Mouse (Mus musculus) limb, embryonic 10.5 days (tissue): ENCODE measurements around the gene Prm2. TPM values are rescaled to one million over a fixed set of nuclear protein-coding genes. Genes with fewer than 3 reads are reported as not detected.
A peak's percentile ranks its signal among the peaks of the same experiment; 100 is the strongest.

Experiments
- DNase-seq: peaks from one replicate; pipeline ENCODE4 v3.0.0-alpha.2; 2017; ENCODE audit warnings: low spot score
- H3K27ac ChIP-seq: fragments of 300-500 bp; sonication (generic); 2 replicates; pipeline ENCODE4 v1.5.1; 2016; ENCODE audit warnings: mild to moderate bottlenecking
- H3K27me3 ChIP-seq: fragments of 300-500 bp; sonication (generic); 2 replicates; pipeline ENCODE4 v1.6.1; 2016; ENCODE audit warnings: low read depth, mild to moderate bottlenecking; ENCODE audit not compliant: poor library complexity, severe bottlenecking
- H3K36me3 ChIP-seq: fragments of 300-500 bp; sonication (generic); 2 replicates; pipeline ENCODE4 v1.6.1; 2016; ENCODE audit warnings: mild to moderate bottlenecking, moderate library complexity
- H3K4me1 ChIP-seq: fragments of 300-500 bp; sonication (generic); 2 replicates; pipeline ENCODE4 v1.6.1; 2016
- H3K4me3 ChIP-seq: fragments of 300-500 bp; sonication (generic); 2 replicates; pipeline ENCODE4 v1.5.1; 2016; ENCODE audit warnings: mild to moderate bottlenecking, moderate library complexity
- H3K9me3 ChIP-seq: fragments of 300-500 bp; sonication (generic); replicated peaks from 2 replicates; pipeline ENCODE4 v1.6.1; 2016; ENCODE audit warnings: mild to moderate bottlenecking
- WGBS: fragments of 180-500 bp; shearing (Covaris S2); methylation state at CpG from one replicate; pipeline ENCODE4 v1.1.7; 2016; 5-methylcytosine and 5-hydroxymethylcytosine counted together
- polyA plus RNA-seq: library from polyadenylated mRNA; unstranded; fragments of >200 nt; fragmentation: Nextera tagmentation; extraction: Ambion mirVana; gene quantifications from 2 replicates; pipeline ENCODE4 v1.2.1, GENCODE M21; 2016

The Prm2 gene
- polyA plus RNA-seq, 1 experiment from 2014 or later, result not detected

DNA sequence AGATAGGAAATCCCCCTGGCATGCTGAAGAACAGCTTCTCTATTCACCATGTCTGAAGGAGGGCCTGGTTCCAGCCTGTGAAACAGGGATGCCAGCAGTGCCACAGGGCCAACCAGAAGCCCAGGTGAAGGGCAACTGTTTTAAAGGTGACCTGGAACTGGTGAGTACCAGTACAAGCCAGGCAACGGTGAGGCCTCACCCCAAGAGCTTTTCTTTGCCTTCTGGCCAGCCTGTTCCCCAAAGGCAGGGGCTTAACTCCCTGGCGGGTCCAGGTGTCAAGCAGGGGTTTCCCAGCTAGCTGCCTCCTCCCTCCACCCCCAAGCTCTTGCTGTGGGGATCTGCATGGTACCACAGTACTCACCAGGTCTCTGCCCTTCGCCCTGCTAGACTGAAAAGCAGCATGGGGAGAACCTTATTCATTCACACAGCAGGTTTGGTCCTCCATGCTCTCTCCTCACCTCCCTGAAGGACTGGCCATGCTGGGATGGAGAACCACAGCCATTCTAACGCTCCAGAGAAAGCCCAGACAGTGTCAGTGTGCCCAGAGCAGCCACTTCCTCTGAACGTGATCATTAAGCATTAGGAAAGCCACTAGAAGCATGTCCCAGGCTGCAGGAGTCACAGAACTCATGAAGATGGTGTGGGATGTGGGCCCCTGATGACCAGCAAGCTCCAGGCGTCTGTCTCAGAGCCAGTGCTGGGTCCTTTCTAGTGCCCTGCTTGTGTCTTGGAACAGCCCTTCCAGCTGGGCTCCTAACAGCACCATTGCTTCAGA, 13.4 kb downstream of the Prm2 start:
- peak overlapping the region; percentile 42 for H3K27ac ChIP-seq
- no peak overlapping the region for H3K4me3 ChIP-seq
- H3K9me3 ChIP-seq, result no peaks in the 10 kb centered on the region
- peaks cover 13% of the 10 kb centered on the region for H3K27me3 ChIP-seq
- DNase-seq, result no peak
- H3K36me3 ChIP-seq, result no peaks in the 10 kb centered on the region
- 46% methylated on average over 6 of the region's 6 CpGs for WGBS
- peaks cover 69% of the 10 kb centered on the region for H3K4me1 ChIP-seq

DNA sequence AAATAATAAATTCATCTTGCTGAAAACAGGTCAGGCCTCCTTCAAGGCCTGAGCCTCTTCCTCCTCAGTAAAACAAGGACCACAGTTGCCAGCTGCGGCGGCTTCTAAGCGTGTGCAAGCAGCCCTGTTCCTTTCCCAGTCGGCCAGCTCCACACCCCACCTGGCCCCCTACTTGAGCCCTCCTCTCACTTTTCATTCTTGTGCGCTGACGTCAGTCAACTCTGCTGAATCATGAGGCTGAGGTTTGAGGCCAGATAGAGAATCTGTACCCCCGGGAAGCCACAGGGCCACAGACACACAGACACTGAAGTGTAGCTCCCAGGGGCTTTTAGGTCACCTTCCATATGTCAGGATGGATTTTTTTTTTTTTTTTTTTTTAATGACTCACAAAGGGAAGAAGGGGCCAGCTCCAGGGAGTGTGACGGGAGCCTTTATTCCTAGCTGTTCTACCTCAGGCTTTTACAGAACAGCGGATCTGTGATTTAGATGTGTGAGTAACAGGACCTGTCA, 14.0 kb downstream of the Prm2 start:
- Histone ChIP-seq H3K9me3 (no peaks in the 10 kb centered on the region), H3K27ac (peak overlapping the region; percentile 42), H3K36me3 (no peaks in the 10 kb centered on the region), H3K4me3 (no peak overlapping the region), H3K4me1 (peaks cover 65% of the 10 kb centered on the region), H3K27me3 (peaks cover 13% of the 10 kb centered on the region)
- WGBS, result 49% methylated on average over 9 of the region's 9 CpGs
- DNase-seq, result no peak

DNA sequence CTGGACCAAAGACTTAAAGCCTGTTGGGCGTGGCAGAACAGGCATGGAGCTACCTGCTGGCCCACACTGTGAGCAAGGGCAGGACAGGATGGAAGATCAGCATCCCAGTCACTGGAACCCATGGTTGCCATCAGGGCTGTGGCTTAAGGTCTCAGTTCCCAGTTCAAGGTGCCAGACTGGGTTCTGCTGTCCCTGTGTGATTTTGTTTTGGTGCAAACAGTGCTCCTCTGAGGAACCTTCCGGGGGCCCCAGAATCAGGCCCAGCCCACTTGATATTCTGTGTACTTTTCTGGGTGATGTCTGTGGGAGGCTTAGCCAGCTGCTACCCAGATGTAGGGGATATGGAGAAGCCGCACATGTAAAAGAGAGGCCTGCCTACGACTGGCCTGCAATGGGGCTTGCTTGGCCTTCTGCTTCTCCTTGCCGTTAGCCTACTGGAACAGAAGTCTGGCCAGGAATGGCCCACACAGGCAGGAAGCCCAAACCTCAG, 15.3 kb downstream of the Prm2 start:
- Histone ChIP-seq H3K9me3 (no peaks in the 10 kb centered on the region), H3K4me1 (peaks cover 53% of the 10 kb centered on the region), H3K4me3 (no peak overlapping the region), H3K27ac (peak overlapping the region; percentile 50), H3K27me3 (peaks cover 13% of the 10 kb centered on the region), H3K36me3 (no peaks in the 10 kb centered on the region)
- DNase-seq, result no peak
- 83% methylated on average over 5 of the region's 5 CpGs for WGBS

DNA sequence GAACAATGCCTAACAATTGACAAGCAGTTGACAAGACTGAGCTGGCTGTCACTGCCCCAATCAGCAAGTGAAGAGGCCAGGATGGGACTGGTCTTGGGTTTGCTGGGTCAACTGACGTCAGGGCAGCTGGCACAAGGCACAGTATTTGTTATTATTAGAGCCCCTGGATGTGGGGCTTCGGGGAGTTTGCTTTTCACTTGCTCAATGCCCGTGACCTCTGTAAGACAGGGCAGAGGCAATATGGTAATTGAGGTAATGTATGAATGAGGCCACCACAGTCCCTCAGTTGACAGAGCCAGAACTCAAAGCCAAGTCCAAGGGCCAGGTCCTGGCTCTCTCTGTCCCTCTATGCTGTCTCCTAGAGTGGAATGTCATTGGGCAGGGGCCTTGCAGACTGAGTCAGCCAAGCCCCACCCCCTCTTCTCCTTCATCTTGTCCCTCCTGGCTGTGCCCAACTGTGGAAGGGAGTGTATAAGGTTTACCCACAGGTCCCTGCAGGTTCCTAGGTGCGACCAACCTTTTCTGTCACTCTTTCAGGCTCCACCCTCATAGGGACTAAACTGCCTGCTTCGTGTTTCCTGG, 18.3 kb downstream of the Prm2 start:
- peaks cover 28% of the 10 kb centered on the region for H3K4me1 ChIP-seq
- H3K27ac ChIP-seq, result no peak overlapping the region
- H3K4me3 ChIP-seq, result no peak overlapping the region
- H3K36me3 ChIP-seq, result no peaks in the 10 kb centered on the region
- DNase-seq, result no peak
- H3K9me3 ChIP-seq, result no peaks in the 10 kb centered on the region
- 79% methylated on average over 5 of the region's 5 CpGs for WGBS
- H3K27me3 ChIP-seq, result no peaks in the 10 kb centered on the region

DNA sequence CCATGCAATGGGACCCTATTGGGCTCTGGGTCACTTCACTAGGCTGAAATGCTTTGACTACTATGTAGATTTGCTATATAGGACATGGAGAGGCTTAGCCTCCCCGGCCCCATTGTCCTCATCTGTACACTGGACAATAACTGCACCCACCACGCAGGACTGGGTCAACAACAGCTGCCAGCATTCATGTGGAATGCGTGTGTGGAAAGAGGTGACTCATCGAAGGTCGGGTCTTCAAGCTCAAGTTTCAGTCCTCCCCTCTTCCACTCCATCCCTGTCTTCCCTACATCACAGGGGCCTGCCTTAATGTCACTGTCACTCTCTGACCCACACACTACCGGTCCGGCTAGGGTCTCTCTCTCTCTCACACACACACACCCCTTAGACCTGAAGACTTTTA, 19.6 kb downstream of the Prm2 start:
- Histone ChIP-seq H3K27me3 (no peaks in the 10 kb centered on the region), H3K4me1 (peaks cover 19% of the 10 kb centered on the region; the same call in 1 of the 2 replicates), H3K27ac (no peak overlapping the region), H3K36me3 (no peaks in the 10 kb centered on the region), H3K9me3 (no peaks in the 10 kb centered on the region), H3K4me3 (no peak overlapping the region)
- WGBS, result 65% methylated on average over 7 of the region's 7 CpGs
- no peak for DNase-seq

DNA sequence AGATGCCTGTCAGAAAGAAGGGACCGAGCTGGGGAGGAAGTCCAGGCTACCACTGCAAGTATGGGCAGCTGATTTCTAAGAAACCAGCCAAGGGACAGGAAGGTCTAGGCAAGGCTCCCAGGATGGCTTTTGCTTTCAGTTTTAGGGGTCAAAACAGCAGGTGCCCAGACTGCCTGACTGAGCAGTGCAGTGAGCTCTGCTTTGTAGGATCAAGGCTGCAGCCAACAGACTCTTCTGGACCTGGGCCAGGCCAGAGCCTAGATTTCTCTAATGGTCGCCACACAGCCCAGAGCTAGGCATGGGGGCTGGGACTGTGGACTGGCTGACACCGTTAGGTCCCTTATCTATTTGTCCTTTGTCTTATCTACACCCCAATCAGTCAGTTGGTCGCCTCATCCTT, 21.2 kb downstream of the Prm2 start:
- Histone ChIP-seq H3K27ac (no peak overlapping the region), H3K4me1 (peaks cover 16% of the 10 kb centered on the region), H3K36me3 (no peaks in the 10 kb centered on the region), H3K27me3 (no peaks in the 10 kb centered on the region), H3K4me3 (no peak overlapping the region), H3K9me3 (no peaks in the 10 kb centered on the region)
- 63% methylated on average over 4 of the region's 4 CpGs for whole genome bisulfite sequencing
- no peak for DNase-seq

DNA sequence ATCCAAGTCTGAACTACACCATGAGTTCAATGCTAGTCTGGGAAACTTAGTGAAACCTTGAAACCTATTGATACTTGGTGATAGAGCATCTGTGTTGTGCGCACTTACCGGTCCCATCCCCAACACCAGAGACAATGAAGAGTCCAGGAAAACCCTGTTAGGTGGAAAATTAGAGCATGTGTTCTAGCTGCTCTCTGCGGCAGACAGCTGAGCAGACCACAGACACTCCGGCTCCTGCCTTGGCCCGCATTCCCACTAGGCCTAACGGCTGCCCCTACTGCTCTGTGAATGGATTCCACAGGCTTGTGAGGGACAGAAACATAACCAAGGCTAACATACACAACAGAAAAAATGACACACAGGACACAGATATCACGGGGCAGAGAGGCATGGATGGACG, 22.4 kb downstream of the Prm2 start:
- no peaks in the 10 kb centered on the region for H3K9me3 ChIP-seq
- 88% methylated on average over 8 of the region's 8 CpGs for WGBS
- peaks cover 28% of the 10 kb centered on the region for H3K4me1 ChIP-seq

DNA sequence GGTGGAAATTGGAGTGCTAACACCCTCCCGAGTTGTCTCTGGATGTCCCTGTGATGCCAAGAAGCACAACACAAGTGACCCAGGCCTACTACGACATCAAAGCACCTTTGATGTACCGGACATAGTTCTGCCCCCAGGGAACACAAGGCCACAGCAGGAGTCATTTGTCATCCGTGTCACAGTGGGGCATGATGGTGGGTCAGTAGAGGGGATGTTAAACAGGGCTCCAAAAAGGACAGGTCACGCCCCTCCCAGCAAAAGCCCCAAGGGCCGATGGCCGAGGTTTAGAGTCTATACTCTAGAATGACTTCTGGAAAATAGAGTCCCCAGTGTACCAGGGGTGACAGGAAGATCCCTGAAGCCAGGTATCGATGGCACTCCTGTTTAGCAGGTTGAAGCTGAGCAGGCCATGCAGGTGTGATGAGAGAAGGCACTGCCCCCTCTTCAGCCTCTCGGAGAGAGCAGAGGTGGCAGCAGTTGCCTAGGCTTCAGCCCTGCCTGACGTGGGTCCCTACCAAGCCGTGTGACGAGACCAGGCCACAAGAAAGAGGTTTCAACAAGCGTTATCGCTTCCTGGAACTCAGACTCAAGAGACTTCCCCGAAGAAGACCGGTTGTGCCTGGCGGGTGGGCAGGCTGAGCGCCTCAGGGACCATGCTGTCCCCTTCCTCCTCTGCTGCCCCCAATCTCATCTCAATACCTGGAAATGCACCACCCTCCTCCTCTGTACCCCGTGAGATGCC, 24.0 kb downstream of the Prm2 start:
- no peaks in the 10 kb centered on the region for H3K36me3 ChIP-seq
- no peak overlapping the region for H3K4me3 ChIP-seq
- no peak overlapping the region for H3K27ac ChIP-seq
- H3K27me3 ChIP-seq, result 0 out of 2 replicates have a peak, but pooled peaks cover 6% of the 10 kb centered on the region
- no peak for DNase-seq
- H3K4me1 ChIP-seq, result peaks cover 26% of the 10 kb centered on the region
- H3K9me3 ChIP-seq, result no peaks in the 10 kb centered on the region
- 42% methylated on average over 19 of the region's 19 CpGs for WGBS

More for the DNA sequence above, 22.4 kb downstream of the Prm2 start:
- Histone ChIP-seq H3K36me3 (no peaks in the 10 kb centered on the region), H3K27ac (no peak overlapping the region), H3K4me3 (no peak overlapping the region), H3K27me3 (0 out of 2 replicates have a peak, but pooled peaks cover 5% of the 10 kb centered on the region)
- no peak for DNase-seq

DNA sequence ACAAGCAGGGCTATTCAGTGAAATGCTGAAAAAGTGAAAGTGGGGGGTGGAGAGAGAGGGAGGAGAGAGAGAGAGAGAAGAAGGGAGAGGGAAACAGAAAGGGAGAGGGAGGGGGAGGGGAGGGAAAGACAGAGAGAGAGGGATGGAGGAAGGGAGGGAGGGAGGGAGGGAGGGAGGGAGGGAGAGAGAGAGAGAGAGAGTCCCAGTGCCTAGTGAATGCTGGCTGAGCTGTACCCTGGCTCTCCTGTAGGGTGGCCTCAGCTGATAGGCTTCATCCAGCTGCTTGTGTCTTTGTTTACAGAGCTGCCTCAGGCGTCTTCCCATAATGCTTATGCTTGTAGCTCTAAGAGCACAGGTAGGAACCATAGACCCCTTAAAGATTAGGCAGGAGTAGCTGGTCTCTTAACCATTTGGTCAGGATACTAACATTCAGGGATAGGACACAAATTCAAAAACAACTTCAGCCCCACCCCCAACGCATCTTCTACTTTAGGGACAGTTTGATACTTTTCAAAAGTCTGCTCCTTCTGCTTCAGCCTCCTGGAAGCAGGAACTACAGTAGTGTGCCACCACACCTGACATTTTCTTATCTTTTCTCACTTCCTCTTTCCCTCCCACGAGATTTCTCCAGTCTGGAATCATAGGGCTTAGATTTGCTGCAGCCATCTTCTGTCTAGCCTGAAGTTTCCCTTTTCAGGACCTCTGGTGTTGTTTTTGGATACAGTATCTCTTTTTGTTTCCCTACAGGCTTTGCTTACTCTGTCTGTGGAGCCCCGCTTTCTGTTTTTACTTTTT, 25.2 kb downstream of the Prm2 start:
- DNase-seq, result no peak
- Histone ChIP-seq H3K4me3 (no peak overlapping the region), H3K4me1 (peaks cover 26% of the 10 kb centered on the region), H3K9me3 (no peaks in the 10 kb centered on the region), H3K27me3 (0 out of 2 replicates have a peak, but pooled peaks cover 6% of the 10 kb centered on the region), H3K27ac (no peak overlapping the region), H3K36me3 (no peaks in the 10 kb centered on the region)
- 44% methylated on average over 4 of the region's 4 CpGs for WGBS

DNA sequence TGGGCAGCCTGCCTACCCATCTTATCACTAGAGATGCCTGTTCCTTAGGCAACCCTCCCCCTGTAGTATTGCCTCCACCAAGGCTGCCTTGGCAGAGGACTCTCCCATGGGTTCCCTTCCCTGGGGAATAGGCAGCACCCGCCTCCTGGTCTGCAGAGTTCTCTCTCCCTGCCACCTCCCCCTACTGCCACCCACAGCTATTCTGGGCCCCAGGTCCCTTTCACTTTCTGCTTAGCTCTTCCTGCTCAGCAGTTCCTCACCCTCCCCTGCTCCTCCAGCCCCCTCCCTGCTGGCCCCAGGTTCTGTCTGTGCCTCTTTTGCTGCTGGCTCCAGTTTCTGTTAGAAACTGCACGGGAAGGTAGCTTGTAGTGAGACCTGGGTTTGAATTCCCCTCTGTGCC, 26.3 kb downstream of the Prm2 start:
- no peak overlapping the region for H3K4me3 ChIP-seq
- DNase-seq, result no peak
- H3K27ac ChIP-seq, result 0 out of 2 replicates have a peak overlapping the region, but pooled peaks have one; percentile 2
- H3K27me3 ChIP-seq, result 0 out of 2 replicates have a peak, but pooled peaks cover 6% of the 10 kb centered on the region
- H3K36me3 ChIP-seq, result no peaks in the 10 kb centered on the region
- 34% methylated on average over 2 of the region's 2 CpGs for WGBS
- H3K9me3 ChIP-seq, result no peaks in the 10 kb centered on the region
- peaks cover 26% of the 10 kb centered on the region for H3K4me1 ChIP-seq

DNA sequence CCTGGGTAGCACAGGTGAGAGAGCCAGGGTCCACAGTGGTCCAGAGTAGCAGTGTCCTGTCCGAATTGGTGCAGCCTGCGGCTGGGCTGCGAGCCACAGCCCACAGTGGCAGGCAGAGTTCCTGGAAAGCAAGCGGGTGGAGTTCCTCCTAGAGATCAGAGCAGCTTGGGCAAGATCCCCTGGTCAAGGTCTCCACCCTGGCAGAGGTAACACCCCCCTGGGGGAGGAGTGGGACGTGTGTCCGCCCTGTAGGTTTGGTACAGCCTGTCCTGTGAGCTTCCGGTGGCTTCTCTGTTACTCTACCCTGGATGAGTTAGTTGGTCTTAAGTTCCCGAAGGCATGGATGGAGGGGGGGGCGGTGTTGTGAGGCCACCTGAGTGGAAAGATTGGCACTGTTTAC, 27.1 kb downstream of the Prm2 start:
- Histone ChIP-seq H3K4me1 (peaks cover 26% of the 10 kb centered on the region), H3K9me3 (no peaks in the 10 kb centered on the region), H3K36me3 (no peaks in the 10 kb centered on the region), H3K27ac (no peak overlapping the region), H3K4me3 (no peak overlapping the region), H3K27me3 (0 out of 2 replicates have a peak, but pooled peaks cover 6% of the 10 kb centered on the region)
- 55% methylated on average over 9 of the region's 9 CpGs for WGBS
- no peak for DNase-seq

DNA sequence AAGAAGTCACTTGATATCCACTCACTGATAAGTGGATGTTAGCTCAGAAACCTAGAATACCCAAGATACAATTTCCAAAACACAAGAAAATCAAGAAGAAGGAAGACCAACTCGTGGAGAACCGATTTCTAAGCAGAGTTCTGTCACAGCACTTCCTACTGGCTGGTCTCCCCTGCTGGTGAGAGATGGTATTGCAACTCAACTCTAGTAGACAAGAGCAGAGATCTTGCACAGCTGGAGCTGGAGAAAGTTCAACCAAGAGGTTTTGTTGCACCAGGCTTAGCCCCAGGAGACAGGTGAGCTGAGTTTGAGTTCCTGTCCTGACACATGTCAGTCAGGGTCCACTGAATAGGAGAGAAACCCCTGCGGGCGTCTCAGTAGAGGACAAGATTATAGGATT, 28.8 kb downstream of the Prm2 start:
- WGBS, result 53% methylated on average over 4 of the region's 4 CpGs
- no peak overlapping the region for H3K27ac ChIP-seq
- H3K36me3 ChIP-seq, result no peaks in the 10 kb centered on the region

More for the DNA sequence above, 28.8 kb downstream of the Prm2 start:
- DNase-seq, result peak; percentile 70
- no peak overlapping the region for H3K4me3 ChIP-seq
- 0 out of 2 replicates have a peak, but pooled peaks cover 6% of the 10 kb centered on the region for H3K27me3 ChIP-seq
- no peaks in the 10 kb centered on the region for H3K9me3 ChIP-seq
- peaks cover 34% of the 10 kb centered on the region for H3K4me1 ChIP-seq
